Mouse (Mus musculus) ES-Bruce4 (cell line): Measurements from ENCODE around the gene Ak5.
"Not testable (repeated sequence)": the region's sequence is repeated elsewhere in the genome, so short reads cannot be mapped to it uniquely, and the experiment has no call there.

Experiments used
- CTCF ChIP-seq: IDR thresholded peaks from one replicate; pipeline ENCODE4 v1.8.1; 2011; ENCODE audit warnings: low read depth, low read length
- POLR2A ChIP-seq: IDR thresholded peaks from one replicate; pipeline ENCODE4 v1.8.1; 2011; ENCODE audit warnings: low read length; ENCODE audit not compliant: insufficient read depth

GRCm38 (mm10) chr3:152589101-152589500 is 79.1 kb downstream of the Ak5 start:
- TF ChIP-seq CTCF, POLR2A: not testable (repeated sequence)
